Mouse (Mus musculus): ENCODE measurements around the gene Arl15. TPM values are rescaled to one million over a fixed set of nuclear protein-coding genes. Genes with fewer than 3 reads are reported as not detected.

Arl15 gene
- total RNA-seq, 2 experiments from 2014 or later = 4.6 to 6.2 TPM

- DNase-seq = no peak
- intact Hi-C loops (cut with DNase I) = no loop called here
- TF ChIP-seq CTCF (IDR thresholded peaks at IDR 0.05) = no peak
- H3K4me3 ChIP-seq = no peak overlapping the region
- H3K27ac ChIP-seq = no peak overlapping the region
Measured at GRCm38 (mm10) chr13:113838601-113839576, 44.6 kb downstream of the Arl15 start.

- DNase-seq = peak; percentile 39
- TF ChIP-seq CTCF (IDR thresholded peaks at IDR 0.05) = no peak
- Histone ChIP-seq H3K4me3 (no peak overlapping the region), H3K27ac (no peak overlapping the region)
- intact Hi-C loops (cut with DNase I) = no loop called here
Measured at GRCm38 (mm10) chr13:113840421-113840820, 46.1 kb downstream of the Arl15 start.

GRCm38 (mm10) chr13:113842411-113843309 is 48.4 kb downstream of the Arl15 start:
- DNase-seq = no peak
- no peak for TF ChIP-seq CTCF (IDR thresholded peaks at IDR 0.05)
- Histone ChIP-seq H3K4me3 (no peak overlapping the region), H3K27ac (no peak overlapping the region)
- intact Hi-C loops (cut with DNase I) = no loop called here

GRCm38 (mm10) chr13:113843310-113843649 is 49.0 kb downstream of the Arl15 start:
- TF ChIP-seq CTCF (IDR thresholded peaks at IDR 0.05) = no peak
- Histone ChIP-seq H3K27ac (no peak overlapping the region), H3K4me3 (no peak overlapping the region)
- DNase-seq = no peak
- intact Hi-C loops (cut with DNase I) = no loop called here

- intact Hi-C loops (cut with DNase I) = no loop called here
- DNase-seq = no peak
- TF ChIP-seq CTCF (IDR thresholded peaks at IDR 0.05) = no peak
- no peak overlapping the region for H3K4me3 ChIP-seq
- no peak overlapping the region for H3K27ac ChIP-seq
Measured at GRCm38 (mm10) chr13:113843901-113844300, 49.6 kb downstream of the Arl15 start.

GRCm38 (mm10) chr13:113844717-113845116 is 50.4 kb downstream of the Arl15 start:
- TF ChIP-seq CTCF (IDR thresholded peaks at IDR 0.05) = no peak
- no peak overlapping the region for H3K27ac ChIP-seq
- H3K4me3 ChIP-seq = no peak overlapping the region
- DNase-seq = peak; percentile 36
- intact Hi-C loops (cut with DNase I) = no loop called here

GRCm38 (mm10) chr13:113845229-113845628 is 50.9 kb downstream of the Arl15 start:
- TF ChIP-seq CTCF (IDR thresholded peaks at IDR 0.05) = no peak
- Histone ChIP-seq H3K4me3 (no peak overlapping the region), H3K27ac (no peak overlapping the region)
- DNase-seq = no peak
- intact Hi-C loops (cut with DNase I) = no loop called here

- H3K4me3 ChIP-seq = no peak overlapping the region
- no peak for DNase-seq
- intact Hi-C loops (cut with DNase I) = no loop called here
- no peak for TF ChIP-seq CTCF (IDR thresholded peaks at IDR 0.05)
- no peak overlapping the region for H3K27ac ChIP-seq
Measured at GRCm38 (mm10) chr13:113846413-113846812, 52.1 kb downstream of the Arl15 start.

- TF ChIP-seq CTCF (IDR thresholded peaks at IDR 0.05) = no peak
- intact Hi-C loops (cut with DNase I) = no loop called here
- DNase-seq = peak; percentile 42
- H3K4me3 ChIP-seq = no peak overlapping the region
- no peak overlapping the region; the same call in 1 of the 2 replicates for H3K27ac ChIP-seq
Measured at GRCm38 (mm10) chr13:113850431-113851034, 56.2 kb downstream of the Arl15 start.

- no peak overlapping the region for H3K27ac ChIP-seq
- intact Hi-C loops (cut with DNase I) = no loop called here
- no peak overlapping the region for H3K4me3 ChIP-seq
- DNase-seq = no peak
- TF ChIP-seq CTCF (IDR thresholded peaks at IDR 0.05) = no peak
Measured at GRCm38 (mm10) chr13:113851602-113852375, 57.5 kb downstream of the Arl15 start.

GRCm38 (mm10) chr13:113852376-113852666 is 58.0 kb downstream of the Arl15 start:
- TF ChIP-seq CTCF (IDR thresholded peaks at IDR 0.05) = no peak
- Histone ChIP-seq H3K4me3 (no peak overlapping the region), H3K27ac (no peak overlapping the region)
- intact Hi-C loops (cut with DNase I) = no loop called here
- DNase-seq = no peak

- Histone ChIP-seq H3K27ac (no peak overlapping the region), H3K4me3 (no peak overlapping the region)
- no peak for TF ChIP-seq CTCF (IDR thresholded peaks at IDR 0.05)
- intact Hi-C loops (cut with DNase I) = no loop called here
- DNase-seq = no peak
Measured at GRCm38 (mm10) chr13:113854146-113854545, 59.8 kb downstream of the Arl15 start.
